Mouse (Mus musculus): ENCODE results near the gene Ccdc7b. TPM values are rescaled to one million over a fixed set of nuclear protein-coding genes. Genes with fewer than 3 reads are reported as not detected.
"Not testable (repeated sequence)": the region's sequence is repeated elsewhere in the genome, so short reads cannot be mapped to it uniquely, and the experiment has no call there.

The Ccdc7b gene
- polyA plus RNA-seq (2015; fragmentation: Nextera tagmentation; extraction: Ambion mirVana): not detected in 2 replicates

DNA sequence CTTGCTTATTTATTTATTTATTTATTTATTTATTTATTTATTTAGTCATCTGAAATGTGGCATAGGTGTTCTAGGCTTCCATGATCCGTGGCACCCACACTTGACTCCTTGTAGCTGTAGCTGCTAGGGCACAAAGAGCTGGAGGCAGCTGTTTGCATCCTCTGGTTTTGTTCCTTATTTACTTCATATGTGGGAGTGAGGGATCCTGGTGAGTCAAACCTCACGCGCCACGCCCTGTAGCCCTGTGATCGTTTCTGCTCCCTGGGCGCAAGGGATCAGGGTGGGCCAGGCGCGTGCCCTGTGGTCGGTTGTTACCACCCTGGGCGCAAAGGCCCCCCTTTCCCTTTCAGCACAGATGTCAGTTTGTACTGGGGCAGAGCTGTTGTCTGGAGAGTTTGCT is at the start of gene Ccdc7b:
Ccdc7b (plus strand) TSS at position 301 of the 400 bp plus-strand sequence.
- H3K9me3 ChIP-seq (replicated peaks): not testable (repeated sequence)
- 60% methylated on average over 1 of the region's 10 CpGs for WGBS (ENCODE audit: insufficient replicate concordance)

DNA sequence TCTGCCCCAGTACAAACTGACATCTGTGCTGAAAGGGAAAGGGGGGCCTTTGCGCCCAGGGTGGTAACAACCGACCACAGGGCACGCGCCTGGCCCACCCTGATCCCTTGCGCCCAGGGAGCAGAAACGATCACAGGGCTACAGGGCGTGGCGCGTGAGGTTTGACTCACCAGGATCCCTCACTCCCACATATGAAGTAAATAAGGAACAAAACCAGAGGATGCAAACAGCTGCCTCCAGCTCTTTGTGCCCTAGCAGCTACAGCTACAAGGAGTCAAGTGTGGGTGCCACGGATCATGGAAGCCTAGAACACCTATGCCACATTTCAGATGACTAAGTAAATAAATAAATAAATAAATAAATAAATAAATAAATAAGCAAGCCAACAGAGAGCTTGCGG is 1.5 kb upstream of the Ccdc7b start, which contains the start of gene Ccdc7a:
Ccdc7a (minus strand) TSS at position 101 of the 400 bp plus-strand sequence.
- H3K27ac ChIP-seq; H3K9ac ChIP-seq; H3K36me3 ChIP-seq; H3K4me2 ChIP-seq; DNase-seq; H3K4me3 ChIP-seq (replicated peaks); ATAC-seq (ENCODE audit: low read depth); H3K9me3 ChIP-seq (replicated peaks); H3K27me3 ChIP-seq; H3K4me1 ChIP-seq (replicated peaks): not testable (repeated sequence)
- WGBS (ENCODE audit: insufficient replicate concordance): 59% methylated on average over 2 of the region's 11 CpGs

More for the DNA sequence above, at the start of gene Ccdc7b:
- DNase-seq; H3K4me3 ChIP-seq (replicated peaks); H3K4me2 ChIP-seq; H3K4me1 ChIP-seq (replicated peaks); H3K27me3 ChIP-seq; H3K36me3 ChIP-seq; H3K9ac ChIP-seq; ATAC-seq (ENCODE audit: low read depth); H3K27ac ChIP-seq: not testable (repeated sequence)

DNA sequence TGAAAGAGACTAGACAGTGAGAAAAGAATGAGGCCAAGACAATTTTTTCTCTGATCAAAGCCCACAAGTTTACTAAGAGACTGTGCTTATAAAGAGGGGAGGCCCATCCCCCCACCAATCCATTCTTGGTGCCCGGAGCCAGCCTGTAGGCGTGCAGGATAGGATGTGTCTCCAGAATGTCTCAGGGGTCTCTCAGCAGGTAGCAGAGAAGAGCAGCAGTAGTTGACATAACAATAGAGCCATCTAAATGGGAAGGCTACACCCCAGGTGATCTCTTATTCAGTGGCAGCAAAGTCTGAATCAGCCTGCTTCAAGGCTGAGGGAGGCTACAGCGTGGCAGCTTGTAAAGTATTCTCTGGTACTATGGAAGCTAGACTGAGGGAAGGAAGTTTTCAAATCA is 48.8 kb downstream of the Ccdc7b start:
- H3K4me2 ChIP-seq; H3K36me3 ChIP-seq; H3K27me3 ChIP-seq; H3K9ac ChIP-seq; ATAC-seq (ENCODE audit: low read depth); H3K27ac ChIP-seq; H3K4me1 ChIP-seq (replicated peaks); H3K4me3 ChIP-seq (replicated peaks); H3K9me3 ChIP-seq (replicated peaks); DNase-seq: not testable (repeated sequence)
- 52% methylated on average over 3 of the region's 3 CpGs for WGBS (ENCODE audit: insufficient replicate concordance)

DNA sequence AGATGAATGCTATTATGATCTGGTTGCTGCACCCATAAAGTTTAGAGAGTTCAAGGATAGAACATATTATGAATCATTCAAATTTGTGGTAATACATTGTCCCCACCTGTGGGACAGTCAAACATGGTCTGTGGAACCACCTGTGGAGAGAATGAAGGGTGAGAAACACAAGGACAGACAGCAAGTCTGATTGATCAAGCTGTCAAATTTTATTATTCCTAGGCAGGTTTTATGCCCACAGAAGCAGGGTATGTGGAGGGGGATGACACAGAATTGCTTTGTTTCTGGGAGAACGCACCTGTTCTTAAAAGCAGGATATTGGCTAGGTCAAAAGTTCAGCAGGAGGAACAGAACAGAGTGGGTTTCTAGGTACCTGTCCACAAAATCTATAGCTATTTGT is 64.6 kb downstream of the Ccdc7b start, which contains the start of gene Gm10999:
Gm10999 (minus strand) TSS at position 101 of the 400 bp plus-strand sequence.
- Histone ChIP-seq H3K9me3 (replicated peaks) (no peaks in the 10 kb centered on the region), H3K4me3 (replicated peaks) (no peak within 1 kb of the TSS), H3K9ac (no peak within 1 kb of the TSS), H3K27ac (no peak within 1 kb of the TSS), H3K4me1 (replicated peaks) (no peaks in the 10 kb centered on the region), H3K36me3 (no peaks in the 10 kb centered on the region), H3K27me3 (no peaks in the 10 kb centered on the region), H3K4me2 (no peak within 1 kb of the TSS)
- WGBS (ENCODE audit: insufficient replicate concordance): 56% methylated on average over 1 of the region's 1 CpGs
- DNase-seq (no peak), ATAC-seq (ENCODE audit: low read depth) (no peak)

DNA sequence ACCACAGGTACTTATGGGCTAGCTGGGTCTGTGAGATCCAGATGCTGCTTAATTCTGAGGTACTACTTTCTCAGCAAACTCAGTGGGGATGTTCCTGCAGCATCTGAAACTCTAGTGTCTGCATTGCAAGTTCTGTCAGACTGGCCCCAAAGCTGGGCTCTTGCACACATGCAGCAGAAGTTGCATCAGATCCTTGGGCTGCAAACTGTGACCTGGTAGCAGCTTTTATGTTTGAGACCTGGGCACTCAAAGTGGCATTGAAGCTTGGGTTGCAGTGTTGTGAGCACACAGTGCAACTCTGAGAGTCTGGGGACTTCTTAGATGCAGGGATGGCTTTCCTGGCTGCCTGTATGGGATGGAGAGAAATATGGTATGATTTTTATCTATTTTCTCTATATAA is 66.5 kb downstream of the Ccdc7b start:
- H3K27ac ChIP-seq: no peak overlapping the region

More for the DNA sequence above, 66.5 kb downstream of the Ccdc7b start:
- H3K9me3 ChIP-seq (replicated peaks): no peaks in the 10 kb centered on the region
- H3K9ac ChIP-seq: no peak overlapping the region
- H3K36me3 ChIP-seq: no peaks in the 10 kb centered on the region
- no peak overlapping the region for H3K4me2 ChIP-seq
- no peaks in the 10 kb centered on the region for H3K4me1 ChIP-seq (replicated peaks)
- DNase-seq (no peak), ATAC-seq (ENCODE audit: low read depth) (no peak)
- no peaks in the 10 kb centered on the region for H3K27me3 ChIP-seq
- H3K4me3 ChIP-seq (replicated peaks): no peak overlapping the region

Other genes with a start within 250 kb of the Ccdc7b start
- not detected in 2 replicates for gene Ccdc7a, start 1.6 kb upstream of the Ccdc7b start, polyA plus RNA-seq (2015; fragmentation: Nextera tagmentation; extraction: Ambion mirVana)
- gene Gm10999, start 64.5 kb downstream of the Ccdc7b start, polyA plus RNA-seq (2015; fragmentation: Nextera tagmentation; extraction: Ambion mirVana): not detected in 2 replicates
- gene 2610044O15Rik8, start 167.3 kb downstream of the Ccdc7b start, polyA plus RNA-seq (2015; fragmentation: Nextera tagmentation; extraction: Ambion mirVana): 6.9 and 8.4 TPM in 2 replicates